Mouse (Mus musculus) left cerebral cortex, postnatal 25 days (tissue): ENCODE results near the gene Phf12. TPM values are rescaled to one million over a fixed set of nuclear protein-coding genes. Genes with fewer than 3 reads are reported as not detected.

Experiments used
- DNase-seq, 2 experiments: peaks; one replicate each; pipeline ENCODE4 v3.0.0; 2022; ENCODE audit warnings: low spot score in 2 of 2, mixed read lengths in 1 of 2
- intact Hi-C: fragments of 180-260 bp; cut with DNase I; formaldehyde crosslinking; loops from one replicate; pipeline ENCODE4 v1.15.1; 2025
- microRNA-seq, 2 experiments: library from miRNA; unstranded; fragments of <30 nt; microRNA quantifications; one replicate each; pipeline ENCODE4 v1.2.0; 2022
- total RNA-seq, 2 experiments: library from RNA; stranded (reverse); gene quantifications; 2 replicates each; pipeline ENCODE4 v1.2.3; 2021

The Phf12 gene
- total RNA-seq, 2 experiments from 2014 or later = 50.5 to 51.4 TPM

DNA sequence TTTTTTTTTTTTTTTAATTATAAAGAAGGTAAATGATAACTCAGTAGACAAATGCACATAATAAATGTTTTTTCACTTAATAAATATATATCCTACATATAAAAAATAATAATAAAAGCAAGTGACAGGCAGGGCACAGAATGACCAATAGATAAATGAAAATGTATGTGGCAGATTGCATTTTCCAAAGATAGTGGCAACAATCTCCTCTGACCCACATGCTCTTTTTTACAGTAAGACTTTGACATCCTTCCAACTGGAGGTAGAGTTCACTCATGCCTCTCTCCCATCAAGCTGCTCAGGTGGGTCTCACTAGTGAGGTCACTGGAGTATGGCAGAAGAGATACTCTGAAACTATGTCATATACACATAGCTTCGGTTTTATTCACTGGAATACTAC is 80.0 kb downstream of the Phf12 start:
- intact Hi-C loops = no loop called here
- no peak for DNase-seq

DNA sequence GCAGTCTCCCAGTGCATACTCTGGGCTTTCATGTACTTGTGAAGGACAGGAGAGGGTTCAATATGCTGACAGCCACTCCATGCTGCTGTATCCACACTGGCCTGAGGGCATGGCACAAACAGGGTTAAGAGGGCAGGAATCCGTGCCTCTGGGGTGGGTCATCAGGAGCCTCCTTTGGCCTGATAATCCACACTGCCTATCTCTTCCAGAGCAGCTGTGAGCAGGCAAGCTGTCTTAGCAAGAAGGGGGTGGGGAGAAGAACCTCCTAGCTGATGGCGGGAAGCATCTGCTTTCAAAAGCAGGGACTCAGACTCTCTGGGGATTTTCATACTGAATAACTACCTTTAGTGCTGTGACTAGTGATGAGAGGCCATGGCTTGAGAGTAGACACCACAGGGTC is 83.4 kb downstream of the Phf12 start:
- intact Hi-C loops = no loop called here
- DNase-seq = no peak

DNA sequence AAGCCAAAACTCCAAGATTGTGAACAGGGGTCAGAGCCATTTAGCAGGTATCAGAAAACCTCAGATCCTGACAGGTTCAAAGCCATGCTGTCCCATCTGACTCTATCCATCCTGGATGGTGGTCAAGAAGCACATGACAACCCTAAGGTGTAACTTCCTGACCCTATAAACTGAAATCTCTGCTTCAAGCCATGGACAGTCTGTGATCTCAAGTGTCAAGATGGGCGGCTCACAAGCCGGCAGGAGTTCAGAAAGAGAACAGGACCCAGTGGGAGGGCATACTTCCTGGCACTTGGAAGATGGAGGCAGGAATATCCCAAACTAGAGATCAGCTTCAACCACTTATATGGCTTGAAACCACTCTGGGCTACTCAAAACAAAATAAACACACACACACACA is 84.1 kb downstream of the Phf12 start:
- intact Hi-C loops = no loop called here
- no peak for DNase-seq

DNA sequence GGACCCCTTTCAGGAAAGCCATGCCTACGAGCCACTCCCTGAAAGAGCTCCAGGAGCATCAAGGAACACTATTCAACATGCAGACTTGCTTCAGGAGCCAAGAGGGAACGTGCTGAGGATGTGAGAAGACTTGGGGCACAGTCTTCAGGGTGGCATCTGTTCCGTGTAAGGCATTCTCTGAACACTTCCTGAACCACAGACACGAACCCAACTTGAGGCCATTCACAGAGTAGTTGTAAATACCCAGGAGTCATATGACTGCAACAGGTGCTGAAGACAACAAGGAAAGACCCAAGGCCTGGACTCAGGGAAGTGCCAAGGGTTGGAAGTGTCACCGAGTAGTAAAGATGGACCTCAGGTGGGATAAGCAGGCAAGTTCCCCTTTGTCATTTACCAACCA is 85.0 kb downstream of the Phf12 start:
- intact Hi-C loops = no loop called here
- no peak for DNase-seq

DNA sequence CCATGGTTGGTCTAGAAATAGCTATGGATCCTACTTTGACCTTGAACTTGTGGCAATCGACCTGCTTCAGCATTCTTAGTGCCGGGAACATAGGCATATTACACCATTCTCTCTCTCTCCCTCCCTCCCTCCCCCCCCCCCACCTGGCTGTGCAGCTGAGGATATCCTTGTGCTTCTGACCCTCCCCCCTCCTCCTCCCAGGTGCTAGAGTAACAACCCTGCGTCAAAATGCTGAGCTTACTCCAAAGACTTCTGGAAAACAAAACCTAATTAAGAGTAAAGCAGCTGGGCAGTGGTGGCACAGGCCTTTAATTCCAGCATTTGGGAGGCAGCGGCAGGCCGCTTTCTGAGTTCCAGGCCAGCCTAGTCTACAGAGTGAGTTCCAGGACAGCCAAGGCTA is 86.6 kb downstream of the Phf12 start:
- intact Hi-C loops = no loop called here
- DNase-seq = no peak

DNA sequence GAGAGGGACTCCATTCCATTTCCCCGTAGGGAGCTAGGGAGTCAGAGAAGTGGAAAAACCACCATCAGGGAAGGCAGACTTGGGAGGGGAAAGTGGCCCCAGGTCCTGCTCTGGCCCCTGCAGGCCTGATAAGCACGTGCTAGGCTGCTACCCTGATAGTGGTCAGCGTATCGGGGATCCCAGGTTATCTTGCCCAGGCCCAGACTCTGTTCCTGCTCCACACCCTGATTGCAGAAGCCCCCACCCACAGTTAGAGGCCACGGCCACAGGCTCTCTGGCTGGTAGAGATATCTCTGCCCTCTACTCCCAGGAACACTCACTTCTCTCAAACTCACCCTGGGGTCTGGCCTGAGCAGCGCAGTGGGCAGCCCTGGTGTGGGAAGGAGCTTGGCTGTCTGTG is 87.1 kb downstream of the Phf12 start:
- intact Hi-C loops = no loop called here
- DNase-seq = no peak

DNA sequence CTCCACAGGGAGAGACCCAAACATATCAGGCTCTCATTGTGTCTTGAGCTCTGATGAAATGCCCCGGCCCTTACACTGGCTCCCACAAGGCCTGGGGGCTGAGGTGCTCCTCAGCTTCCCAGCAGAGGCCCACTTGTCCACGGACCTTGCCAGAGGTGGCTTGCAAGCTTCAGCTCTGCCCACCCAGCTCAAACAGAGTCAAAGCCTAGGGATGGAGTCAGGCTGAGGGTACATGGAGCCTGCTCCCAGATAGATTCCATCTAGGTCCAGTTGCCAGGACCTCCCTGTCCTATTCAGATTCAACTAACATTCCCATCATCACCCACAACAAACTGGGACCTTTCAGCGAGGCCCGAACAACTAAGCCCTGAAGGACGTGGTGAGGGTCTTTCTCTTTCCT is 89.4 kb downstream of the Phf12 start:
- no peak for DNase-seq
- intact Hi-C loops = no loop called here

DNA sequence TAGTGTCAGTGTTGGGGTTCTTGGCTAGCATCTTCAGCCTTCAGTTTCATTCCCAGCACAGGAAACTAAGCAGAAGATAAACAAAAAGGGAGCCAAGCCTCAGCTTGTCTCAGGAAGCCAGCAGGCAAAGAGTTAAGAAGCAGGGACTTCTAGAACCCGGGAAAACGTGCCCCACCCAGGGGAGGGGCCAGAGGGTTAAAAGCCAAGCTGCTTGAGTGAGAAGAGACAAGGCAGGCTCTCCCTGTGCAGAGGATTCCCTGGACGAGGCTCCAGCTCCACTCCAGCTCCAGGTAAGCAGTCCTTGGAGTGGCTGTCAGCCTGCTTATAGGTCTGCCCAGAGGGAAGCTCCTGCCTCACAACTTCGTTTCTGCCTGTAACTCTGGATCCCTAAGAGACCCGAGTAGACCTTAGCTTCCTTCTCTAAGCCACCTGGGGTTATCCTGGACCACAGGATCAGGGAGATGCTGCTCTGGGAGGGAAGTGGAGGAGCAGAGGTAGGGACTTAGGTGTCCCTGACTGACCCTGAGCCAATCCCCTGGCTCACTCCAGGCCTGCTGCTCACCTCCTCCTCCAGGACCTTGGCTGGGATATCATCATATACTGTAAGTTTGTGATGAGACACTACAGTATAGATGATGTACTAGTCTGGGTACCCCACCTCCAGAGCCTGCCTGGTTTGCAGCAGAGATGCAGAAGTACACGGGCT is 90.0 kb downstream of the Phf12 start:
- DNase-seq = no peak
- intact Hi-C loops = no loop called here

DNA sequence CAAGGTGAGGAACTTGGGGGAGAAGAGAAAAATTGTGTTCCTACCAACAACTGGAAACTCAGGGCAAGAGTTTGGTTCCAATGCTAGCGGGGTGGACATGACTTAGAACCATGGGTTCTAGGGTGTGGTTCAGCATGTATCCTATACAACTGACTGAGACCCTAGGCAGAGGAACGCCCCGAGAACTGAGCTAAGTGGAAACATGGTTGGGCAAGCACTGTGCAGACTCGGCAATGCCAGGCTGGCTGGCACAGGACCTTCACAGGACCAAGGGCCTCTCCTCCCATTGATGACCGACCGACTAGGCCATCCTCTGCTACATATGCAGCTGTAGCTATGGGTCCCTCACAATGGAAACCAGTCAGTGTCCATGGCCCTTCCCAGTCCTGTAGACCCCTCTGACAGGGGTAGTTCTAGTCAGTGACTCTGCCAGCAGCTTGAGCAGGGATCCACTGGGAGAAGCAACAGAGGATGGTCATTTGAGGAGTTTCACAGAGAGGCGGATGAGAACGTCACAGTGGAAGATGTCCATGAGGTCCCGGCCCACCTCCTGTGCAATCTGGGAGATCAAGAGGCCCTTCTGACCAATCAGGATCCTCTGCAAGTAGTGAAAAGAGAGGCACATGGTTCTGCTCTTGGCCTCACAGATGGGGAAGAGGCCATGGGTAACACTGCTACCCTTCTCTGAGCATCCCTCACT is 91.2 kb downstream of the Phf12 start:
- intact Hi-C loops = no loop called here
- no peak for DNase-seq

DNA sequence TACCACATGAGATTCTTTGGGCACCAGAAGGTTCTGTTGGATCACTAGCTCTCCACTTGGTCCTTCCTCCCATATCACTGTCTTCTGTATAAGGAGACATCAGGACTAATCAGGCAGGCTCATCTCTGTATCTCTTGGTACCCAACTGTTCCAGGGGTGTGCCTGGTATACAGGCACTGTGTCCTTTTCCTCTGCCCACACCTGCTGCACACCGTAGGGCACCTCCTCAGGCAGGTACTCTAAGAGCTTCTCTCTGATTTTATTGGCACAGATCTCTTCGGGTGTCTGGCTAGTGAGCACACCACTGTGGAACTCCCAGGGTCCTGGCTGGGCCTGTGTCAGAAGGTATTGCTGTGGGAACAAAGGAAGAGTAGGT is 91.7 kb downstream of the Phf12 start:
- DNase-seq = no peak
- intact Hi-C loops = no loop called here

DNA sequence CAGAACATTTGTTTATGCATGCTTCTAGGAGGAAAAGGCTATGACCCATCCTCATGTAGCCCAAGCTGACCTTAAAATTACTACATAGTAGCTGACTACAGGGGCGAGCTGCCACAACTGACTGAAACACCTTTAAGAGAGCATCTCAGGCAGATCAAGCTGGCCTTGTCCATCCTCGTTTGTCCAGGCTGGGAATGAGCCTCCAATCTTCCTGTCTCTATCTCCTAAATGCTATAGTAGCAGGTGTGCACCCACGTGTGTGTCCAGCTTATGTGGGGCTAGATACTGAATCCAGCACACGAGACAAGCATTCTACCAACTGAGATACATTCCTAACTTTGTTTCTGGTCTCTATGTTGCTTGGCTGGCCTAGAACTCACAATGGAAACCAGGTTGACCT is 92.1 kb downstream of the Phf12 start:
- no peak for DNase-seq
- intact Hi-C loops = no loop called here

Small RNA genes within 50 kb of the gene (microRNA-seq; reads per million reads assigned to microRNA genes)
- 10.7 to 40.1 reads per million in 2 experiments for gene Mir144
- 0 reads per million in 2 experiments for gene Mir451a
- 0 reads per million in 2 experiments for gene Mir451b

Other genes with a start within 250 kb of the Phf12 start
- gene Myo18a, start 219.5 kb upstream of the Phf12 start, total RNA-seq = 100 to 1,000 TPM; 156 to 157 TPM
- not detected for gene Gm10277, start 195.0 kb upstream of the Phf12 start, total RNA-seq
- gene Pipox, start 88.7 kb upstream of the Phf12 start, total RNA-seq = under 1 TPM; 0.69 to 0.96 TPM
- gene Sez6, start 52.0 kb upstream of the Phf12 start, total RNA-seq = 100 to 1,000 TPM; 145 to 168 TPM
- gene Dhrs13, start 49.5 kb downstream of the Phf12 start, total RNA-seq = 1 to 10 TPM; 7.9 to 8.9 TPM
- gene Flot2, start 55.2 kb downstream of the Phf12 start, total RNA-seq = 10 to 100 TPM; 95.5 to 96.8 TPM
- 10 to 100 TPM; 18.7 to 20.3 TPM for gene Eral1, start 97.6 kb downstream of the Phf12 start, total RNA-seq
- gene Fam222b, start 111.9 kb downstream of the Phf12 start, total RNA-seq = 10 to 100 TPM; 28.2 to 29.6 TPM
- 10 to 100 TPM; 11.3 to 12.5 TPM for gene Traf4, start 182.8 kb downstream of the Phf12 start, total RNA-seq
- 1 to 10 TPM; 3.1 to 3.2 TPM for gene Nek8, start 193.9 kb downstream of the Phf12 start, total RNA-seq
- gene Tlcd1, start 194.0 kb downstream of the Phf12 start, total RNA-seq = 10 to 100 TPM; 29.2 to 30.1 TPM
- gene Rpl23a, start 200.8 kb downstream of the Phf12 start, total RNA-seq = 100 to 1,000 TPM; 616 to 654 TPM
- 10 to 100 TPM; 20.2 to 24.8 TPM for gene Rab34, start 205.7 kb downstream of the Phf12 start, total RNA-seq
- 1 to 10 TPM; 6.2 to 6.4 TPM for gene Proca1, start 210.6 kb downstream of the Phf12 start, total RNA-seq